Mouse (Mus musculus) spleen, adult 12 weeks (tissue): ENCODE data around the gene Vti1a.

Source experiments
- DNase-seq: peaks from one replicate; pipeline ENCODE4 v3.0.0; 2022; ENCODE audit warnings: low spot score

Vti1a gene

GRCm38 (mm10) chr19:55463670-55464069 lies 147.6 kb downstream of the Vti1a start:
- DNase-seq, result no peak

DNA sequence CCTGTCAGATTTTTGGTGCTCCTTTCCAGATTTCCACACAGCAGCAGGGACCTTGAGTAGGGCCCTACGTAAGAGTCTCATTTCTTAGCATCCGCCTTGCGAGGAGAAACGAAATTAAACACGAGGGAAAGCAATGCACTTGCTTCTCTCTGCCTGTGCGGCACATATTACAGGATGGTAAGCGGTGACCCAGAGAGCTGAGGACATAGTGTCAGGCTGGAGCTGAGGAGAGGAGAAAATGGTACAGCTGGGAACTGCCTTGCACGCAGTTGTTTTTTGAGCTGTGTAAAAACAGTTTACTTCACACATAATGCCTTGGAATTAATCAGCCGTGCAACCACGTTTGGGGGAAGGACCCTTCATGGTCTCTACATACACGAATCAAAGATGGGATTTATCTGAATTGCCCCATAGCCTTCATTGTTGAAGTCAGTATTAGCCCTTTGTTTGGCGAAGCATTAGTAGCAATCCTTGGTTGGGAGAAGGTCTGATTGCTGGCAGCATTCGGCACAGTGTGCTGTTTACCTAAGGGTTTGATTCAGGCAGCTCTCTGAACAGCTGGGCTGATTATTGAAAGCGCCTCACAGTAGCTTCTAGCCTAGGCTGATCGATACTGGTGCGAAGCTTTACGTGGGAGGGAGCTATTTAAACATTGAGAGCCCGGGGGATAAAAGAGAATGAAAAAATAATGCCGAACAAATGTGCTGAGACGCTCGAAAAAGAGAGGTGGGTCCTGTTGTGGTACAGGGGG lies 153.4 kb downstream of the Vti1a start:
- DNase-seq, result no peak

DNA sequence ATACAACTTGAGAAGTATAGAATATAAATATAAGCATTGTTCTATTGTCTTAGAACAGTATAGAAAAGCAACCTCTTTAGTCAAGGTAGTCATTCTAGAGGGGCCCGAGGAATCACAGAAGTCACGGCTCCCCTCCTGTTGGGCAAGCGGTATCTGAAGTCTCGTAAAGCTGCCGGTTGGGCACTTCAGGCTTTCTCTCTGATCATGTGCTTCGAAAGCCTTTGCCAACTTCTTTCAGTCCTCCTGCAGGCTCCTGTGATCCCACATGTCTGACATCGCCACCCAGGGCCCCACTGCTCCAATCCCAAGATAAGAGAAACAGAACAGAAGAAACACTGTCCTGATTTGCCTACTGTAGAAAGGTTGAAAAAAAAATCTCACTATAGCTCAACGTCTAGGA lies 156.5 kb downstream of the Vti1a start:
- no peak for DNase-seq

- DNase-seq, result no peak
Observed at GRCm38 (mm10) chr19:55474225-55474624, 158.1 kb downstream of the Vti1a start.

- DNase-seq, result no peak
Observed at GRCm38 (mm10) chr19:55480526-55480925, 164.4 kb downstream of the Vti1a start.

GRCm38 (mm10) chr19:55481308-55481707 lies 165.2 kb downstream of the Vti1a start:
- no peak for DNase-seq

DNA sequence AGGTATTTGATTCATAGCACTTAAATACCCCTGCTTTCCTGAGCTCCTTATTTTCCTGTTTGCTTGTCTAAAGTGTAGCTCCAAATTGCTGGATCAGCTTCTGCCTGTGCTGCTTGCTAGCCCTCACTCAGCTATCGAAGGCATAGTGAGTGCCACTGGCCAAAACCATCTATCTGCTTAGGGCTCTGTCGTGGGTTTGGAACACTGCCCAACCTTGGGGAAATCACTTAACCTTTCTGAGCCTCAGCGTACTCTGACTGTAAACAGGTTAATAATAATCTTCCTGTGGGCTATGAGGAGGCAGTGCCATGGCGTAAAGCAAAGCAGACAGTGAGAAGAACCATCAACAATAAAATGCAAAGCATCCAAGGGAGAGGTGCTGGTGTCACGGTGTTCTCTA lies 167.4 kb downstream of the Vti1a start:
- no peak for DNase-seq

- DNase-seq, result no peak
Observed at GRCm38 (mm10) chr19:55484559-55484958, 168.5 kb downstream of the Vti1a start.

- DNase-seq, result no peak
Observed at GRCm38 (mm10) chr19:55486473-55486872, 170.4 kb downstream of the Vti1a start.

- no peak for DNase-seq
Observed at GRCm38 (mm10) chr19:55491126-55492076, 175.3 kb downstream of the Vti1a start.

DNA sequence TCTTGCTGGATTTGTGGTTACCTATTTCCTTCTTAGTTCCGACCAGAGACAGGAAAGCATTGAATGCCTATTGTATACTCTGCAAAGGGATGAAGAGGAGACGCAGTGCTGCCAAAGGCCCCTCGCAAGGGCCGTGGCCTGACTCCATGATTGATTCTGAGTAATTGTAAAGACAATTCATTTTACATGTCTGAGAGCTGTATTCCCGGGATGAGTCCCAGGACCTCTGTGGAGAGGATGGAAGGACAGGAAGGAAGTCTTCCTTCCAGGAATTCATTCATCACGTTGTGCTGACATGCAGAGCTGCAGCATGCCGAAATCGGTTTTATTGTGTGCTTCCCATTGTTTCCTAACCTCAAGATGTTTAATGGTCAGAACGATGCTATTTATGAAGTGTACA lies 180.2 kb downstream of the Vti1a start:
- no peak for DNase-seq

- DNase-seq, result no peak
Observed at GRCm38 (mm10) chr19:55499179-55499863, 183.2 kb downstream of the Vti1a start.

- DNase-seq, result no peak
Observed at GRCm38 (mm10) chr19:55501985-55502384, 185.9 kb downstream of the Vti1a start.

- no peak for DNase-seq
Observed at GRCm38 (mm10) chr19:55503771-55504170, 187.7 kb downstream of the Vti1a start.

DNA sequence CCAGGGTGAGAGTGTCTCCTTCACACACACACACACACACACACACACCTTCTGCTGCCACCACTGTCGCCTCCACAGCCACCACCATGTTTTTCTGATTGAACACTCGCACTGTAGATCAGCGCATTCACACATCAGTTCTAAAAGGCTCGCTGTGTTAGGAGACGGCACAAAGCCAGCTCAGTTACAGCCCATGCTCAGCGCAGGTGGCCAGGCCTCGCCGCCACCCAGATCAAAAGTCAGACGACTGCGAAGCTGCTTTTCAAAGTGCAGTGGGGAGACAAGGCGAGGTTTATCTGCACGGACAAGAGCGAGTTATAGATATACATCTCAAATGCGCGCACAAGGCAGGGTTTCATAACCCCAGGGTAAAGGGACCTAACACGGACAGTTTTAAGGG lies 191.7 kb downstream of the Vti1a start:
- no peak for DNase-seq

- no peak for DNase-seq
Observed at GRCm38 (mm10) chr19:55508239-55508638, 192.1 kb downstream of the Vti1a start.

- no peak for DNase-seq
Observed at GRCm38 (mm10) chr19:55508965-55509364, 192.9 kb downstream of the Vti1a start.

DNA sequence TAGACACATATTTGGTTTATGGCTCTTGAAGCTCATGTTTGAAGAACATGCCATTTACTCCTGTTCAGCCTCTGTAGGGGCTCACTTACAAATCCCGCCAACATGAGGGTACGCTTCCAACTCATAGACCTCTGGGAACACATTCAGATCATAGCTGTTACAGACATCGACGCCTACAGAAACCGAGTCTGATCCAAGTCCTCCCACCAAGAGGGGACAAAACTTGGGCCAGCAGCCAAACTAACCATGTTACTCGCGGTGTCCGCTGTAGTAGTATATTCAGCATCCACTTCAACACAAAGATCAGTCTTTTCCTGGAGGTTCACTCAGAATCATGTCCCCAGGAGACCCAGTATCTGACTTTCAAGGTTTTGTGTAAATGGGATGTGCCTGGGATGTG lies 193.5 kb downstream of the Vti1a start:
- DNase-seq, result no peak

- DNase-seq, result no peak
Observed at GRCm38 (mm10) chr19:55513941-55514340, 197.8 kb downstream of the Vti1a start.

DNA sequence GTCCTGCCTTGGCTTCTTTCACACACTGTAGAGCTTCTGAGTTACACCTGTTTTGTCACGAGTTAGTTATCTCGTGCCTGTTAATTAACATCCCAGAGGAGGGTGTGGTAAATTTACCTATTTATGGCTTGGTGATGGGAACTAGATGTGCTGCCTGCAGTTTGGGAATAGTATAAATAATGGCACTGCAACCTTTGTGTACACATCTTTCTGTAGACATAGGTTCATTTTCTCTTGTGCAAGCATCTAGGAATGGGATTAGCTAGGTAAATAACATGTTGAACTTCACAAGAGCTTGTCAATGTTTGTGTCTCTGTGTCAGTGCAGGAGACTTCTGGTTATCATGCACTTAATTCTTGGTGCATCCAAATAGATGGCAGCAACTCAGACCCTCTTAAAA lies 204.1 kb downstream of the Vti1a start:
- no peak for DNase-seq

DNA sequence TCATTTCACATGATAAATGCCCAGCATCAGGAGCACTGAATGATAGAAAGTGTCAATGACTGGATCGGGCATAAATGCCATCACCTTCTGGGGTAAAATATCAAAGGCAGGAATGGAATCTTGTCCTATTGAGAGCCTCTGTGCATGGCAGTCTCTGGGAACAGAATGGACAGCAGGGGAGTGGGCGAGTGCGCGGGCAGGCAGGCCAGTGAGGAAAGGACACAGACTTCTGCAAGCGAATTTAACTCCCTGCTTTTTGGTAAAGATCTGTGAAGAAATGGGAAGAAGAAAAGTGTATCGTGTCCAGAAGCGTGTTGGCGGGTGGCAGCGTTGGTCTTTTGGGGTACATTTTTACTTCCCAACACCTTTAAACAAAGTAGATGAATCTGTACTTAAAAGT lies 207.2 kb downstream of the Vti1a start:
- DNase-seq, result no peak

GRCm38 (mm10) chr19:55524385-55524784 lies 208.3 kb downstream of the Vti1a start:
- no peak for DNase-seq

DNA sequence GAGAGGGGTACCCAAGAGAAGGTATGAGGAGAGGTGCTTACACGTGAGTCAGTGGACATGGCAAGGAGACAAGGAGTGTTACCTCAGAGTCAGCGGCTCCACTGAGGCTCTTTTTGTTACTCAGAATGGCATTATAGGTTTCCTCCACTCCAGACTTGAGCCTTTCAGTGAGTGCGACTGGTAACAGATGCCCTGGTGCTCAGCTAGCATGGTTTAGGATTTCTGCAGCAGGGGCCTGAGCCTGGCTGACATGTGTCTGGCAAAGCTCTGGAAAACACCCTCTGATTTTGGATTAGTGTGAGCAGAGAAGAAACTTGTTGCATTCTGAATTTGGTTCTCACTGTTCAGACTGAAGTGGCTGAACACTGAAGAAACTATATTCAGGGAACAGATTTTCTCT lies 209.0 kb downstream of the Vti1a start:
- no peak for DNase-seq
